18 mouse cellular contexts compared by ENCODE assay signal in the genomic region with DNA sequence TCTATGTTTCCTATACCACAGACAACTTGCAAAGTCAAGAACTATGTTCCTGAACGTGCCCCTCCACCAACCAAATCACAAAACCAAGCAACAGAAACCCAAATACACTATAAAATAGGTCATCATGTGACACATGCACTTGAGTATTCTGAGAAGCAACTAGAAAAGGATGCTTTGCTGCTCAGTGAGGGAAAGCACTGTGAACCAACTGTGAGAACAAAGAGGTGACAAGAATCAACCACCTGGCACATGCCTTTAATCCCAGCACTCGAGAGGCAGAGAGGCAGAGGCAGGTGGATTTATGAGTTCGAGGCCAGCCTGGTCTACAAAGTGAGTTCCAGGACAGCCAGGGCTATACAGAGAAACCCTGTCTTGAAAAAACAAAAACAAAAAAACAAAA.
"Had no signal": no experiment of that assay in that cellular context is flagged by ENCODE, and none has a peak within 500 bp of the region (broad histone marks: within the 10 kb centered on the region; RNA-seq: fewer than 3 reads in every experiment).

No protein-coding gene starts in this region.

- DNase-seq: kidney, adult 8-10 months; kidney, postnatal 10 days; kidney, postnatal 36 days; layer of hippocampus, postnatal 36 days; lung, embryonic 14.5 days; retina, postnatal 1 day had no signal

- H3K9ac ChIP-seq: kidney, embryonic 15.5 days; liver, embryonic 12.5 days; lung, embryonic 14.5 days; midbrain, embryonic 13.5 days; neural tube, embryonic 13.5 days had no signal

- H3K27me3 ChIP-seq: kidney, embryonic 15.5 days; liver, embryonic 12.5 days; megakaryocyte, embryonic 14.5 days; midbrain, embryonic 13.5 days; neural tube, embryonic 13.5 days had no signal

- ATAC-seq: intestine, postnatal 0 days; liver, embryonic 12.5 days; lung, postnatal 0 days; midbrain, embryonic 13.5 days; midbrain, embryonic 16.5 days had no signal

- H3K36me3 ChIP-seq: kidney, embryonic 15.5 days; liver, embryonic 12.5 days; midbrain, embryonic 13.5 days; neural tube, embryonic 13.5 days had no signal

- H3K4me3 ChIP-seq: kidney, embryonic 15.5 days; left cerebral cortex, adult 2 months; liver, embryonic 12.5 days; megakaryocyte, embryonic 14.5 days; midbrain, embryonic 10.5 days; midbrain, embryonic 13.5 days; myocyte; neural tube, embryonic 13.5 days had no signal

- H3K9me3 ChIP-seq: kidney, embryonic 15.5 days; liver, embryonic 12.5 days; megakaryocyte, embryonic 14.5 days; midbrain, embryonic 10.5 days; midbrain, embryonic 13.5 days; neural tube, embryonic 13.5 days had no signal

- H3K27ac ChIP-seq: kidney, embryonic 15.5 days; left cerebral cortex, adult 2 months; liver, embryonic 12.5 days; midbrain, embryonic 10.5 days; midbrain, embryonic 13.5 days; neural tube, embryonic 13.5 days; stomach, postnatal 0 days had no signal

- H3K4me2 ChIP-seq: kidney, embryonic 15.5 days; liver, embryonic 12.5 days; lung, embryonic 14.5 days; midbrain, embryonic 13.5 days; neural tube, embryonic 13.5 days had no signal
